Mouse (Mus musculus) kidney, embryonic 15.5 days (tissue): ENCODE measurements at regions not wholly inside any gene's neighbourhood (a gene's known extent, or its start where the extent isn't known, plus 50 kb on each side); places are given as distances from the start of the nearest gene placed in this dataset.

Experiments
- ATAC-seq: fragments of 200-750 bp; cut with Nextera tagmentation; replicated peaks from 2 replicates; pipeline ENCODE4 v1.8.0; 2017; ENCODE audit warnings: moderate TSS enrichment; ENCODE audit not compliant: low FRiP score
- H3K27ac ChIP-seq: fragments of 300-500 bp; sonication (generic); 2 replicates; pipeline ENCODE4 v1.5.1; 2015; ENCODE audit warnings: mild to moderate bottlenecking, inconsistent platforms
- H3K27me3 ChIP-seq: fragments of 300-500 bp; sonication (generic); 2 replicates; pipeline ENCODE4 v1.6.1; 2015; ENCODE audit warnings: inconsistent platforms
- H3K36me3 ChIP-seq: fragments of 300-500 bp; sonication (generic); 2 replicates; pipeline ENCODE4 v1.6.1; 2015; ENCODE audit warnings: inconsistent platforms
- H3K4me1 ChIP-seq: fragments of 300-500 bp; sonication (generic); 2 replicates; pipeline ENCODE4 v1.6.1; 2015; ENCODE audit warnings: inconsistent platforms
- H3K4me2 ChIP-seq: fragments of 300-500 bp; sonication (generic); 2 replicates; pipeline ENCODE4 v1.6.1; 2015; ENCODE audit warnings: moderate library complexity, mild to moderate bottlenecking, inconsistent platforms
- H3K4me3 ChIP-seq: fragments of 300-500 bp; sonication (generic); replicated peaks from 2 replicates; pipeline ENCODE4 v1.5.1; 2015; ENCODE audit warnings: mild to moderate bottlenecking, inconsistent platforms
- H3K9ac ChIP-seq: fragments of 300-500 bp; sonication (generic); 2 replicates; pipeline ENCODE4 v1.6.1; 2015; ENCODE audit warnings: mild to moderate bottlenecking, inconsistent platforms
- H3K9me3 ChIP-seq: fragments of 300-500 bp; sonication (generic); replicated peaks from 2 replicates; pipeline ENCODE4 v1.6.1; 2016; ENCODE audit warnings: inconsistent platforms
- WGBS: fragments of 180-500 bp; shearing (Covaris S2); methylation state at CpG from one replicate; pipeline ENCODE4 v1.1.7; 2015; ENCODE audit warnings: mixed read lengths; 5-methylcytosine and 5-hydroxymethylcytosine counted together

GRCm38 (mm10) chr8:90630796-90631195, 186.4 kb downstream of the Gm19935 start:
- H3K9ac ChIP-seq, result no peak overlapping the region
- no peak overlapping the region for H3K27ac ChIP-seq
- H3K9me3 ChIP-seq, result no peaks in the 10 kb centered on the region
- 65% methylated on average over 1 of the region's 1 CpGs for WGBS
- ATAC-seq, result no peak
- H3K4me3 ChIP-seq, result no peak overlapping the region
- no peaks in the 10 kb centered on the region for H3K27me3 ChIP-seq
- H3K36me3 ChIP-seq, result no peaks in the 10 kb centered on the region
- no peaks in the 10 kb centered on the region for H3K4me1 ChIP-seq
- no peak overlapping the region for H3K4me2 ChIP-seq

GRCm38 (mm10) chr8:90608410-90608809, 208.8 kb downstream of the Gm19935 start:
- 65% methylated on average over 3 of the region's 3 CpGs for WGBS
- no peak for ATAC-seq

GRCm38 (mm10) chr8:90600946-90601695, 216.1 kb downstream of the Gm19935 start:
- WGBS, result 26% methylated on average over 11 of the region's 11 CpGs

More at GRCm38 (mm10) chr8:90608410-90608809, 208.8 kb downstream of the Gm19935 start:
- Histone ChIP-seq H3K27me3 (no peaks in the 10 kb centered on the region), H3K9ac (no peak overlapping the region), H3K4me3 (no peak overlapping the region), H3K36me3 (no peaks in the 10 kb centered on the region), H3K4me1 (no peaks in the 10 kb centered on the region), H3K4me2 (no peak overlapping the region), H3K27ac (no peak overlapping the region), H3K9me3 (no peaks in the 10 kb centered on the region)

GRCm38 (mm10) chr8:90597376-90597775, 219.8 kb downstream of the Gm19935 start:
- WGBS, result 88% methylated on average over 6 of the region's 6 CpGs
- Histone ChIP-seq H3K9me3 (no peaks in the 10 kb centered on the region), H3K27me3 (no peaks in the 10 kb centered on the region), H3K4me1 (no peaks in the 10 kb centered on the region), H3K9ac (no peak overlapping the region), H3K4me3 (no peak overlapping the region), H3K4me2 (no peak overlapping the region), H3K27ac (no peak overlapping the region), H3K36me3 (no peaks in the 10 kb centered on the region)
- no peak for ATAC-seq

More at GRCm38 (mm10) chr8:90600946-90601695, 216.1 kb downstream of the Gm19935 start:
- Histone ChIP-seq H3K9me3 (no peaks in the 10 kb centered on the region), H3K27ac (no peak overlapping the region), H3K27me3 (no peaks in the 10 kb centered on the region), H3K9ac (no peak overlapping the region), H3K4me2 (no peak overlapping the region), H3K4me3 (no peak overlapping the region), H3K36me3 (no peaks in the 10 kb centered on the region), H3K4me1 (no peaks in the 10 kb centered on the region)
- no peak for ATAC-seq

GRCm38 (mm10) chr8:90579426-90579825, 231.3 kb upstream of the Tox3 start:
- no peak for ATAC-seq
- H3K4me3 ChIP-seq, result no peak overlapping the region
- H3K4me1 ChIP-seq, result no peaks in the 10 kb centered on the region
- H3K27me3 ChIP-seq, result no peaks in the 10 kb centered on the region
- no peak overlapping the region for H3K27ac ChIP-seq
- H3K4me2 ChIP-seq, result no peak overlapping the region
- H3K9ac ChIP-seq, result no peak overlapping the region
- no peaks in the 10 kb centered on the region for H3K36me3 ChIP-seq
- 80% methylated on average over 4 of the region's 4 CpGs for WGBS
- no peaks in the 10 kb centered on the region for H3K9me3 ChIP-seq

- Histone ChIP-seq H3K4me3 (no peak overlapping the region), H3K27ac (no peak overlapping the region), H3K9ac (no peak overlapping the region), H3K9me3 (no peaks in the 10 kb centered on the region), H3K4me1 (no peaks in the 10 kb centered on the region), H3K4me2 (no peak overlapping the region), H3K27me3 (no peaks in the 10 kb centered on the region), H3K36me3 (no peaks in the 10 kb centered on the region)
- WGBS, result 60% methylated on average over 4 of the region's 4 CpGs
- ATAC-seq, result no peak
Observed at GRCm38 (mm10) chr8:90576976-90577375, 228.8 kb upstream of the Tox3 start.

GRCm38 (mm10) chr8:90574676-90575075, 226.5 kb upstream of the Tox3 start:
- WGBS, result 74% methylated on average over 3 of the region's 3 CpGs
- Histone ChIP-seq H3K4me3 (no peak overlapping the region), H3K27ac (no peak overlapping the region), H3K9me3 (no peaks in the 10 kb centered on the region), H3K4me2 (no peak overlapping the region), H3K36me3 (no peaks in the 10 kb centered on the region), H3K27me3 (no peaks in the 10 kb centered on the region), H3K4me1 (no peaks in the 10 kb centered on the region), H3K9ac (no peak overlapping the region)
- ATAC-seq, result no peak

GRCm38 (mm10) chr8:90556079-90556427, 207.9 kb upstream of the Tox3 start:
- H3K4me2 ChIP-seq, result no peak overlapping the region
- H3K9me3 ChIP-seq, result no peaks in the 10 kb centered on the region
- H3K27me3 ChIP-seq, result no peaks in the 10 kb centered on the region
- no peak overlapping the region for H3K27ac ChIP-seq
- WGBS, result 67% methylated on average over 7 of the region's 7 CpGs
- ATAC-seq, result no peak
- H3K4me3 ChIP-seq, result no peak overlapping the region
- peaks cover 10% of the 10 kb centered on the region; the same call in 1 of the 2 replicates for H3K4me1 ChIP-seq
- no peaks in the 10 kb centered on the region for H3K36me3 ChIP-seq
- H3K9ac ChIP-seq, result no peak overlapping the region

- no peaks in the 10 kb centered on the region for H3K27me3 ChIP-seq
- no peaks in the 10 kb centered on the region for H3K36me3 ChIP-seq
- no peak overlapping the region for H3K9ac ChIP-seq
- H3K9me3 ChIP-seq, result no peaks in the 10 kb centered on the region
- 43% methylated on average over 14 of the region's 14 CpGs for WGBS
- H3K4me3 ChIP-seq, result no peak overlapping the region
- peak; percentile 56; the same call in 1 of the 2 replicates for ATAC-seq
- no peak overlapping the region for H3K4me2 ChIP-seq
- no peak overlapping the region for H3K27ac ChIP-seq
- H3K4me1 ChIP-seq, result peaks cover 10% of the 10 kb centered on the region; the same call in 1 of the 2 replicates
Observed at GRCm38 (mm10) chr8:90555415-90556078, 207.4 kb upstream of the Tox3 start.

GRCm38 (mm10) chr8:90547276-90547675, 199.1 kb upstream of the Tox3 start:
- no peaks in the 10 kb centered on the region for H3K9me3 ChIP-seq
- H3K4me3 ChIP-seq, result no peak overlapping the region
- no peak for ATAC-seq
- H3K27me3 ChIP-seq, result no peaks in the 10 kb centered on the region
- no peaks in the 10 kb centered on the region for H3K36me3 ChIP-seq
- H3K27ac ChIP-seq, result no peak overlapping the region
- H3K4me2 ChIP-seq, result no peak overlapping the region
- 0 out of 2 replicates have a peak, but pooled peaks cover 3% of the 10 kb centered on the region for H3K4me1 ChIP-seq
- no peak overlapping the region for H3K9ac ChIP-seq
- 57% methylated on average over 3 of the region's 3 CpGs for WGBS

GRCm38 (mm10) chr8:90542619-90543018, 194.5 kb upstream of the Tox3 start:
- Histone ChIP-seq H3K36me3 (no peaks in the 10 kb centered on the region), H3K4me2 (no peak overlapping the region), H3K27me3 (no peaks in the 10 kb centered on the region), H3K4me1 (0 out of 2 replicates have a peak, but pooled peaks cover 3% of the 10 kb centered on the region), H3K9ac (no peak overlapping the region), H3K4me3 (no peak overlapping the region), H3K27ac (no peak overlapping the region), H3K9me3 (no peaks in the 10 kb centered on the region)
- ATAC-seq, result no peak
- 50% methylated on average over 8 of the region's 8 CpGs for WGBS

- Histone ChIP-seq H3K9me3 (no peaks in the 10 kb centered on the region), H3K4me1 (no peaks in the 10 kb centered on the region), H3K9ac (no peak overlapping the region), H3K27me3 (no peaks in the 10 kb centered on the region), H3K36me3 (no peaks in the 10 kb centered on the region), H3K4me3 (no peak overlapping the region), H3K27ac (no peak overlapping the region), H3K4me2 (no peak overlapping the region)
- no peak for ATAC-seq
- 92% methylated on average over 4 of the region's 4 CpGs for WGBS
Observed at GRCm38 (mm10) chr8:90536196-90536640, 188.1 kb upstream of the Tox3 start.
